Mouse (Mus musculus) ES-E14 (cell line): ENCODE data around the gene Gm29776.

Source experiments
- HCFC1 ChIP-seq: IDR thresholded peaks from 2 replicates; pipeline ENCODE4 v1.6.1; 2012; ENCODE audit warnings: low read length, inconsistent platforms, borderline replicate concordance; ENCODE audit not compliant: insufficient read depth
- ZNF384 ChIP-seq: IDR thresholded peaks from 2 replicates; pipeline ENCODE4 v1.6.1; 2012; ENCODE audit warnings: low read depth, low read length, inconsistent platforms

GRCm38 (mm10) chr14:54720654-54721350 is 22.2 kb upstream of the Gm29776 start:
- no peak for TF ChIP-seq ZNF384
- TF ChIP-seq HCFC1: no peak
